Mouse (Mus musculus) cortical plate, adult 2 months (tissue): ENCODE measurements around the gene Cryl1. TPM values are rescaled to one million over a fixed set of nuclear protein-coding genes. Genes with fewer than 3 reads are reported as not detected.

Experiments used
- H3K27ac ChIP-seq: fragments of 200-500 bp; 2 replicates; pipeline ENCODE4 v1.5.1; 2012; ENCODE audit warnings: low read length, control low read depth, inconsistent platforms; ENCODE audit not compliant: insufficient read depth
- H3K4me1 ChIP-seq: fragments of 200-500 bp; 2 replicates; pipeline ENCODE4 v1.6.1; 2011; ENCODE audit warnings: low read length; ENCODE audit not compliant: control insufficient read depth, insufficient read depth
- H3K4me3 ChIP-seq: fragments of 200-500 bp; 2 replicates; pipeline ENCODE4 v1.5.1; 2011; ENCODE audit warnings: mild to moderate bottlenecking, low read length, control low read depth; ENCODE audit not compliant: insufficient read depth
- CTCF ChIP-seq: fragments of 200-500 bp; IDR thresholded peaks from 2 replicates; pipeline ENCODE4 v1.5.1; 2011; ENCODE audit warnings: mild to moderate bottlenecking, control low read depth, low read length; ENCODE audit not compliant: insufficient read depth; ENCODE audit errors: extremely low read depth
- POLR2A ChIP-seq: fragments of 200-500 bp; IDR thresholded peaks from 2 replicates; pipeline ENCODE4 v1.6.1; 2011; ENCODE audit warnings: mild to moderate bottlenecking, low read length, control low read depth; ENCODE audit not compliant: insufficient read depth; ENCODE audit errors: extremely low read depth
- polyA plus RNA-seq: library from polyadenylated mRNA; depleted of rRNA; stranded (reverse); fragments of >200 nt; gene quantifications from 2 replicates; pipeline ENCODE4 v1.2.3, GENCODE M21; 2012

Cryl1 gene
- polyA plus RNA-seq, 1 experiment = 39.7 TPM

GRCm38 (mm10) chr14:57402815-57403214 lies 4.5 kb upstream of the Cryl1 start:
- Histone ChIP-seq H3K27ac (no peak overlapping the region), H3K4me3 (no peak overlapping the region), H3K4me1 (peaks cover 3% of the 10 kb centered on the region; the same call in 1 of the 2 replicates)
- TF ChIP-seq POLR2A = no peak
- no peak for TF ChIP-seq CTCF

- H3K27ac ChIP-seq = no peak overlapping the region
- no peak for TF ChIP-seq CTCF
- no peak for TF ChIP-seq POLR2A
- H3K4me3 ChIP-seq = peak overlapping the region; percentile 72
- no peaks in the 10 kb centered on the region for H3K4me1 ChIP-seq
Measured at GRCm38 (mm10) chr14:57398813-57399427, 591 bp upstream of the Cryl1 start.

GRCm38 (mm10) chr14:57397221-57397620 lies 1.1 kb downstream of the Cryl1 start:
- TF ChIP-seq POLR2A (no peak), CTCF (no peak)
- H3K27ac ChIP-seq = no peak overlapping the region
- no peaks in the 10 kb centered on the region for H3K4me1 ChIP-seq
- no peak overlapping the region; the same call in 1 of the 2 replicates for H3K4me3 ChIP-seq

- H3K4me1 ChIP-seq = no peaks in the 10 kb centered on the region
- no peak overlapping the region for H3K4me3 ChIP-seq
Measured at GRCm38 (mm10) chr14:57395470-57395869, 2.9 kb downstream of the Cryl1 start.

GRCm38 (mm10) chr14:57392278-57392677 lies 6.1 kb downstream of the Cryl1 start:
- TF ChIP-seq CTCF (no peak), POLR2A (no peak)
- Histone ChIP-seq H3K4me1 (no peaks in the 10 kb centered on the region), H3K4me3 (no peak overlapping the region), H3K27ac (no peak overlapping the region)

More at GRCm38 (mm10) chr14:57395470-57395869, 2.9 kb downstream of the Cryl1 start:
- no peak for TF ChIP-seq POLR2A
- no peak overlapping the region for H3K27ac ChIP-seq

- TF ChIP-seq CTCF = no peak
- no peak for TF ChIP-seq POLR2A
- Histone ChIP-seq H3K27ac (no peak overlapping the region), H3K4me1 (no peaks in the 10 kb centered on the region), H3K4me3 (no peak overlapping the region)
Measured at GRCm38 (mm10) chr14:57391621-57392020, 6.7 kb downstream of the Cryl1 start.

- Histone ChIP-seq H3K4me1 (no peaks in the 10 kb centered on the region), H3K4me3 (no peak overlapping the region), H3K27ac (no peak overlapping the region)
- no peak for TF ChIP-seq POLR2A
- no peak for TF ChIP-seq CTCF
Measured at GRCm38 (mm10) chr14:57386758-57387561, 11.4 kb downstream of the Cryl1 start.

GRCm38 (mm10) chr14:57385667-57386066 lies 12.7 kb downstream of the Cryl1 start:
- H3K4me3 ChIP-seq = no peak overlapping the region
- no peak for TF ChIP-seq POLR2A
- no peak for TF ChIP-seq CTCF
- no peaks in the 10 kb centered on the region for H3K4me1 ChIP-seq
- no peak overlapping the region for H3K27ac ChIP-seq

- H3K4me1 ChIP-seq = no peaks in the 10 kb centered on the region
- TF ChIP-seq POLR2A = no peak
- no peak for TF ChIP-seq CTCF
- H3K4me3 ChIP-seq = no peak overlapping the region
- no peak overlapping the region for H3K27ac ChIP-seq
Measured at GRCm38 (mm10) chr14:57377531-57377930, 20.8 kb downstream of the Cryl1 start.

- TF ChIP-seq POLR2A (no peak), CTCF (no peak)
- no peak overlapping the region for H3K27ac ChIP-seq
- no peaks in the 10 kb centered on the region for H3K4me1 ChIP-seq
- no peak overlapping the region for H3K4me3 ChIP-seq
Measured at GRCm38 (mm10) chr14:57376956-57377355, 21.4 kb downstream of the Cryl1 start.
